34 mouse cellular contexts compared by ENCODE assay signal in the genomic region with DNA sequence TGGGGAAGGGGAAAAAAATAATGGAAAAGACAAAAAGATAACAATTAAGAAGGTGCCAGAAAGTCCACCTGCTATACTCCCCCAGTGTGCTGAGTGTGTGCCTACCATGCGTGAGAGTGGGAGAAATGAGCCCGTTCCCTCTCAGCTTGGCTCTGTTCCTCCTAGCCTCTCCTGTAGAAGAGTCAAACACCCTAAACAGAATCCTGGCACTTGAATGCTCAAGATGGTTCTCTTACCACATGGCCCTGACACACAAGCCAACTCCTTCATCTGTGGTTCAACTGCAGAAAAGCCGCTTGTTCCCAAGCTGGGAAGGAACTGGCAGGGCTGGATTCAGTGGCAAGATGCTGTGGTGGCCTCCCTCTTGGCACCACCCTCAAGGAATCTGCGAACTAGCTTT. TPM values are rescaled to one million over a fixed set of nuclear protein-coding genes. Genes with fewer than 3 reads are reported as not detected.
DNase-seq lines count a peak whose midpoint lies in the region; ATAC-seq and TF ChIP-seq lines count a peak whose summit lies in the region.
"Had no signal": no experiment of that assay in that cellular context is flagged by ENCODE, and none has a peak within 500 bp of the region (broad histone marks: within the 10 kb centered on the region; RNA-seq: fewer than 3 reads in every experiment).

No protein-coding gene starts in this region.

- peak; percentile 40; the same call in 1 of the 2 replicates for ATAC-seq in forebrain, embryonic 16.5 days
- ATAC-seq in forebrain, embryonic 11.5 days (replicated peaks; ENCODE audit: low FRiP score), result no peak
- ATAC-seq: inflammation-experienced regulatory T-cells, adult 6 months; midbrain, embryonic 15.5 days had no signal

- H3K4me3 ChIP-seq in forebrain, embryonic 16.5 days (replicated peaks; ENCODE audit: low read length), result no peak overlapping the region
- H3K4me3 ChIP-seq in forebrain, embryonic 11.5 days (ENCODE audit: low read depth, low read length), result no peak overlapping the region
- H3K4me3 ChIP-seq: erythroblast, embryonic 14.5 days; gastrocnemius, adult 2 months; heart, adult 2 months; heart, embryonic 12.5 days; hindbrain, embryonic 15.5 days; midbrain, embryonic 15.5 days had no signal

- no peaks in the 10 kb centered on the region for H3K27me3 ChIP-seq in forebrain, embryonic 16.5 days (replicated peaks; ENCODE audit: control insufficient read depth, insufficient read depth, low read length)
- H3K27me3 ChIP-seq in forebrain, embryonic 11.5 days (ENCODE audit: control insufficient read depth, insufficient read depth, low read length), result no peaks in the 10 kb centered on the region
- H3K27me3 ChIP-seq: heart, embryonic 12.5 days; hindbrain, embryonic 15.5 days; midbrain, embryonic 15.5 days had no signal

- H3K4me1 ChIP-seq in forebrain, embryonic 16.5 days (replicated peaks; ENCODE audit: control insufficient read depth, insufficient read depth, low read length), result no peaks in the 10 kb centered on the region
- H3K4me1 ChIP-seq in forebrain, embryonic 11.5 days (replicated peaks; ENCODE audit: control insufficient read depth, insufficient read depth, low read length), result no peaks in the 10 kb centered on the region
- H3K4me1 ChIP-seq: heart, embryonic 12.5 days; hindbrain, embryonic 15.5 days; midbrain, embryonic 15.5 days had no signal

- no peak overlapping the region for H3K9ac ChIP-seq in forebrain, embryonic 16.5 days (replicated peaks; ENCODE audit: low read depth, low read length)
- no peak overlapping the region for H3K9ac ChIP-seq in forebrain, embryonic 11.5 days (ENCODE audit: low read length)
- H3K9ac ChIP-seq: heart, embryonic 12.5 days; hindbrain, embryonic 15.5 days; liver, embryonic 14.5 days; midbrain, embryonic 15.5 days had no signal

- no peak for DNase-seq in forebrain, embryonic 11.5 days (ENCODE audit: low spot score)
- DNase-seq in layer of hippocampus, adult 8-10 months (ENCODE audit: low spot score in 2 of 2), result peak; percentile 8 to 10
- no peak for DNase-seq in layer of hippocampus, adult 9-10 months (ENCODE audit: low spot score)
- DNase-seq in brain, embryonic 14.5 days (ENCODE audit: low read depth), result peak; percentile 41
- peak; percentile 35 for DNase-seq in layer of hippocampus, adult 9-11 months
- no peak for DNase-seq in gastrocnemius, postnatal 36 days
- DNase-seq: adrenal gland, postnatal 25 days; B cell, adult 2 months; cerebellum, adult 11 months; cerebellum, adult 9-10 months; gastrocnemius, adult 2 months; heart, adult 2 months; kidney, adult 11 months; kidney, postnatal 14 days; liver; lung, adult 2 months; lung, postnatal 10 days; right cerebral cortex, adult 18-20 months; spleen, adult 18-20 months; thymus, adult 2 months; thymus, postnatal 4 days had no signal

- WGBS in forebrain, embryonic 16.5 days, result 78% methylated on average over 4 of the region's 4 CpGs
- WGBS in forebrain, embryonic 11.5 days, result 92% methylated on average over 4 of the region's 4 CpGs

- intact Hi-C loops in gastrocnemius, postnatal 36 days (cut with DNase I), result no loop called here

- no peak for TF ChIP-seq POLR2A in brain, embryonic 14.5 days (IDR thresholded peaks at IDR 0.05; ENCODE audit: borderline replicate concordance, extremely low read depth, insufficient read depth, insufficient read length, poor library complexity, severe bottlenecking)

- no peak overlapping the region for H3K4me2 ChIP-seq in forebrain, embryonic 16.5 days (ENCODE audit: low read length)
- H3K4me2 ChIP-seq in forebrain, embryonic 11.5 days (ENCODE audit: low read depth, low read length, severe bottlenecking), result no peak overlapping the region
- H3K4me2 ChIP-seq: heart, embryonic 12.5 days; hindbrain, embryonic 15.5 days; midbrain, embryonic 15.5 days had no signal

- no peak for TF ChIP-seq CTCF in brain, embryonic 14.5 days (IDR thresholded peaks at IDR 0.05; ENCODE audit: borderline replicate concordance, extremely low read depth, insufficient read depth, insufficient read length)

- H3K36me3 ChIP-seq in forebrain, embryonic 16.5 days (ENCODE audit: control insufficient read depth, insufficient read depth), result no peaks in the 10 kb centered on the region
- H3K36me3 ChIP-seq in forebrain, embryonic 11.5 days (ENCODE audit: control insufficient read depth, insufficient read depth, low read length), result no peaks in the 10 kb centered on the region
- H3K36me3 ChIP-seq: heart, embryonic 12.5 days; hindbrain, embryonic 15.5 days; midbrain, embryonic 15.5 days had no signal

- H3K9me3 ChIP-seq in forebrain, embryonic 16.5 days (ENCODE audit: control insufficient read depth, low read length), result no peaks in the 10 kb centered on the region
- no peaks in the 10 kb centered on the region for H3K9me3 ChIP-seq in forebrain, embryonic 11.5 days (ENCODE audit: control insufficient read depth, low read length)
- H3K9me3 ChIP-seq: heart, embryonic 12.5 days; hindbrain, embryonic 15.5 days; midbrain, embryonic 15.5 days had no signal

- H3K27ac ChIP-seq in forebrain, embryonic 16.5 days (ENCODE audit: low read length), result no peak overlapping the region
- H3K27ac ChIP-seq in forebrain, embryonic 11.5 days (ENCODE audit: low read depth, low read length), result no peak overlapping the region
- H3K27ac ChIP-seq: gastrocnemius, adult 2 months; heart, adult 2 months; hindbrain, embryonic 15.5 days; liver, embryonic 14.5 days; macrophage; midbrain, embryonic 15.5 days; stomach, postnatal 0 days had no signal

RNA-seq across cellular contexts. Expression of a gene that starts 32.7 kb away (rescaled TPM):
- polyA plus RNA-seq in forebrain, embryonic 16.5 days (2015; fragmentation: Nextera tagmentation; extraction: Ambion mirVana), result 0.04 TPM in 1 of 2 replicates, not detected in the other
- polyA plus RNA-seq in forebrain, embryonic 11.5 days (2014; fragmentation: Nextera tagmentation; extraction: Ambion mirVana), result not detected in 2 replicates
- under 1 TPM; 0.16 to 0.39 (median 0.19) TPM for total RNA-seq in layer of hippocampus, adult 8-10 months (2022)
- 0.10 and 0.13 TPM in 2 replicates for polyA plus RNA-seq in brain, embryonic 14.5 days (2012; rRNA removed)
- not detected for total RNA-seq in gastrocnemius, postnatal 36 days (2021)
- total RNA-seq: adrenal gland, adult 18-20 months; adrenal gland, postnatal 25 days; gastrocnemius, adult 2 months; hematopoietic stem cell, adult 5-6 weeks; megakaryocyte-erythroid progenitor cell, adult 5-6 weeks had no signal
- polyA plus RNA-seq: erythroblast, embryonic 14.5 days; inflammation-experienced regulatory T-cells, adult 6 months; kidney, embryonic 14.5 days; liver, embryonic 14.5 days; macrophage had no signal

Comparison
In these comparisons a context has a peak if more than half of its experiments do, and no peak if none do; other contexts are left out.
1. DNase-seq: peak in layer of hippocampus, adult 8-10 months (2 of 2), brain, embryonic 14.5 days (single experiment) and layer of hippocampus, adult 9-11 months (single experiment); none in forebrain, embryonic 11.5 days (single experiment), layer of hippocampus, adult 9-10 months (single experiment) and gastrocnemius, postnatal 36 days (0 of 2).